Mouse (Mus musculus) R1 (cell line): Measurements from ENCODE around the gene Slc25a12.

ENCODE experiments used
- DNase-seq: peaks from one replicate; pipeline ENCODE4 v3.0.0-alpha.2; 2018; ENCODE audit warnings: low read depth, low spot score

The Slc25a12 gene

GRCm38 (mm10) chr2:71309726-71310125, 57.8 kb downstream of the Slc25a12 start:
- DNase-seq: no peak

GRCm38 (mm10) chr2:71306357-71306756, 61.2 kb downstream of the Slc25a12 start:
- no peak for DNase-seq

- DNase-seq: no peak
Measured at GRCm38 (mm10) chr2:71304821-71305220, 62.7 kb downstream of the Slc25a12 start.

GRCm38 (mm10) chr2:71303221-71303620, 64.3 kb downstream of the Slc25a12 start:
- no peak for DNase-seq

- no peak for DNase-seq
Measured at GRCm38 (mm10) chr2:71302156-71302663, 65.3 kb downstream of the Slc25a12 start.

GRCm38 (mm10) chr2:71298729-71299128, 68.8 kb downstream of the Slc25a12 start:
- no peak for DNase-seq

GRCm38 (mm10) chr2:71297501-71297900, 70.0 kb downstream of the Slc25a12 start:
- DNase-seq: no peak

- DNase-seq: no peak
Measured at GRCm38 (mm10) chr2:71295844-71296243, 71.7 kb downstream of the Slc25a12 start.

GRCm38 (mm10) chr2:71294489-71294888, 73.1 kb downstream of the Slc25a12 start:
- DNase-seq: no peak

GRCm38 (mm10) chr2:71293983-71294382, 73.6 kb downstream of the Slc25a12 start:
- DNase-seq: no peak

- no peak for DNase-seq
Measured at GRCm38 (mm10) chr2:71291566-71291965, 76.0 kb downstream of the Slc25a12 start.

GRCm38 (mm10) chr2:71290107-71290775, 77.3 kb downstream of the Slc25a12 start:
- peak; percentile 88 for DNase-seq

- DNase-seq: no peak
Measured at GRCm38 (mm10) chr2:71281981-71282380, 85.6 kb downstream of the Slc25a12 start.

GRCm38 (mm10) chr2:71278791-71279775, 88.5 kb downstream of the Slc25a12 start:
- peak; percentile 79 for DNase-seq

- DNase-seq: no peak
Measured at GRCm38 (mm10) chr2:71275734-71276133, 91.8 kb downstream of the Slc25a12 start.

GRCm38 (mm10) chr2:71273955-71274679, 93.4 kb downstream of the Slc25a12 start:
- DNase-seq: peak; percentile 17

GRCm38 (mm10) chr2:71270085-71270484, 97.5 kb downstream of the Slc25a12 start:
- DNase-seq: no peak

- DNase-seq: no peak
Measured at GRCm38 (mm10) chr2:71269332-71269731, 98.2 kb downstream of the Slc25a12 start.

GRCm38 (mm10) chr2:71268691-71269090, 98.9 kb downstream of the Slc25a12 start:
- DNase-seq: no peak

- peak; percentile 23 for DNase-seq
Measured at GRCm38 (mm10) chr2:71264585-71264984, 103.0 kb downstream of the Slc25a12 start.

- DNase-seq: no peak
Measured at GRCm38 (mm10) chr2:71256581-71256980, 111.0 kb downstream of the Slc25a12 start.

GRCm38 (mm10) chr2:71254836-71255235, 112.7 kb downstream of the Slc25a12 start:
- DNase-seq: no peak
